Mouse (Mus musculus) cerebellum, postnatal 25 days (tissue): ENCODE results near the gene Fut4.
"Not testable (repeated sequence)": the region's sequence is repeated elsewhere in the genome, so short reads cannot be mapped to it uniquely, and the experiment has no call there.

Experiments
- DNase-seq, 2 experiments: peaks; one replicate each; pipeline ENCODE4 v3.0.0; 2021; ENCODE audit warnings: mixed read lengths in 2 of 2

Fut4 gene

DNA sequence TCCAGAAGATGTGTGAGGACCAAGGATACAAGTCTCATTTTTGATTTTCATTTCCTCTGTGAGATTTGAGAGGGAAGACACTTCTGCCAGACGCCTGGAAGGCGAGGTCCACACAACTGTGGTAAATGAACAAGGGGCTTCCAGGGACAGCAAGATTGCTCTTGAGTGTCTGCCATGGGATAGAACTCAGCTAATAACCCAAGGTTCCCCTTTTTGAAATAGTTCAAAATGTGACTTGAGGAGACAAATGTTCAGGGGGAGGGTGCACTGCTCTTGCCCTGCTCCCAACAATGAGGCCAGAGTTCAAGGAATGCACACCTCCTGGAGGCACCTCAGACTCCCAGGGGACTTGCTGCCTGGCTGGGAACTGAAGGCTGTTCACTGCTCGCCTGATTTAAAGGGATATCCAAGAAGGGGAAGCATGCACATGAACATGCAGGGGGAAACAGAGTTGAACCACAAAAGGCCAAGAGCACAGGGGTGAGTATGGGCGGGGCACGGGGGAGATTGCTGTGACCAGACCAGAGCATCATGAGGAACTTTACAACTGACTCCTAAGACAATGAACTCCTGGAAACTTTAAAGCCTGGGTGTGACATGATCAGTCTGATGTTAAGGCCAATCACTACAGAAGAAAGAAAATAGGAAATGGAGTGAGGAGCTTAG is 27.3 kb downstream of the Fut4 start:
- DNase-seq, result no peak

DNA sequence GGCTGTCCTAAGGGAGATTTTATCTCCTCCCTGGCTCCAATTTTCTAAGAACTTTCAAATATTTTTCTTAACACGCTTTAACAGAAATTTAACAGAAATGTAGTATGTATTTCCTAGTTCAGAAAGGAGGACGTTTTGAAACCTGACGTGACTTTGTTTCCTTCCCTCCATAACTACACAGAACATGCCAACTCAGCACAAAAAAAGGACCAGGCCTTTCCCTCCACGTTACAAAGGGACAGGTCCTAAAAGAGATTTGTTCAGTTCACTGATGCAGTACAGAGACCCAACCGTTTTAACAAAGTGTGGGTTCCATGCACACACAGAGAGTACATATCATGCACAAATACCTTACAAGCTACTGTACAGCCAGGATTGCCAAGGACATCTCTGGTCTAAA is 30.6 kb downstream of the Fut4 start:
- DNase-seq, result no peak

GRCm38 (mm10) chr9:14720384-14720783 is 31.8 kb downstream of the Fut4 start:
- no peak for DNase-seq

DNA sequence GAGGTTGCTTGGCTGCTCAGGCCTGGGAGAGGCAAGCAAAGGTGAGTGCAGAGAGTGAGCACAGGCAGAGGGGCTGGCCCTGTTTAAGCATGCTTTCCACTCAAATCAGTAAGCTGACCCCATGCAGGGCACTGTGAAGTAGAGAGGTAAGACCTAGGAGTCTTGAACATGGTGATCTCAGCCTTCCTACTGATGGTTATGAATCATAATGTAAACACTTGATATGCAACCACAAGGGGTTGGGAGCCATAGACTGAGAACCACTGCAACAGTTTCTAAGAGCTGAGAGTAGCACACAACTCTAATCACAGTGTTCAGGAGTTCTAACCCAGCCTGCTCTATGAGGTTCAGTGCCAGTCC is 33.9 kb downstream of the Fut4 start:
- no peak for DNase-seq

DNA sequence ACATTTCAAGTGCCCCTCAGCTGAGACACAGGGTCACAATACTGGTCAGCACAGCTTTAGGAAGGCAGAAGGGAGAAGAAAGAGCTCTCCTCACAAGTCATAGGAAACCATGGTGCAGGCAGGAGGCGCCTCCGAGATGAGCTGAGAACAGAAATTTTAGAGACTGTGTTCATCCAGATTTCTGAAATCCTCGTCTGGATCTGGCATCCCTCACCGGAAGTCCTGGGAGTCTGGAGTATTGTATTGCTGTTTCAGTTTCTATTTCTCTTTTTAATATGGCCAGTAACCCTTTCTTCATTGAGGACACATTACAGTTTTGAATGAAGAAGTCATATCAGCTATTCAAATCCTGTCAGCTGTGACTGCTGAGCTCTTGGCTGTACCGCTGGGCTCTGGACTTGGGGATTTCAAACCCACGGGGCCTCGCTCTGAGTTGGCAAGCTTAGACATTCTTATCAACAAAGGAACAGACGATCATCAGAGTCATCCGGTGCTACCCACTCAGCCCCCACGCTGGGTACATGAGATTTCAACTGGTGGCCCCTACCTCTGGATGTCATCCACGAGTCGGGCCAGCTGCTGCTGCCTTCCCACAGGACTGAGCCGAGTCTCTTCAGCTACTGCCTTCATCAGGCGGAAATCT is 34.4 kb downstream of the Fut4 start:
- no peak for DNase-seq

DNA sequence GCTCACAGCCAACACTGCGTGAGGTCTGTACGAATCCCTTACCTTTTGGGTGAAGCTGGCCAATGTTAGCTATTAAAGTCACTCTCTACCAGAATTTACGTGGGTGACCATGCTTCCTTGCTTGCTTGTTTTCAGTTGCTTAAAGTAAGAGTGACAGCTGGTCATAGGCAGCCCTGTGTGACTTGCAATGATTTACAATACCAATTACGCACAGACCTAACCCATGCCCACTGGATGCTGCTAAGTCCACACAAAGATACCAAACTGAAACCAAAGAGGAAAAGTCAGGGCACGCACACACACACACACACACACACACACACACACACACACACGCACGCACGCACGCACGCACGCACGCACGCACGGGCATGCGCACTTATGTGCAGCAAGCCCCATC is 36.9 kb downstream of the Fut4 start:
- DNase-seq, result no peak

GRCm38 (mm10) chr9:14710910-14711309 is 41.3 kb downstream of the Fut4 start:
- DNase-seq, result no peak

GRCm38 (mm10) chr9:14705321-14706162 is 46.7 kb downstream of the Fut4 start:
- no peak for DNase-seq

GRCm38 (mm10) chr9:14700795-14701194 is 51.4 kb downstream of the Fut4 start:
- not testable (repeated sequence) for DNase-seq

- no peak for DNase-seq
These were observed 52.9 kb downstream of the Fut4 start for GRCm38 (mm10) chr9:14699288-14699640.

- peak; percentile 84 to 88 for DNase-seq
These were observed 53.5 kb downstream of the Fut4 start for GRCm38 (mm10) chr9:14698582-14699287.
